In genomic region chr17:57032854-57033253, GRCm38 (mm10) we compare ENCODE assay signal across 10 mouse cellular contexts. TPM values are rescaled to one million over a fixed set of nuclear protein-coding genes. Genes with fewer than 3 reads are reported as not detected.
DNase-seq lines count a peak whose midpoint lies in the region; ATAC-seq and TF ChIP-seq lines count a peak whose summit lies in the region.
"Had no signal": no experiment of that assay in that cellular context is flagged by ENCODE, and none has a peak within 500 bp of the region (broad histone marks: within the 10 kb centered on the region; RNA-seq: fewer than 3 reads in every experiment).

No protein-coding gene starts in this region.

- peak overlapping the region; percentile 90 for H3K27ac ChIP-seq in gastrocnemius, adult 2 months
- no peak overlapping the region for H3K27ac ChIP-seq in embryonic facial prominence, embryonic 11.5 days (replicated peaks; ENCODE audit: low read depth, low read length)
- H3K27ac ChIP-seq in liver, embryonic 13.5 days = peak overlapping the region; percentile 89; the same call in 1 of the 2 replicates

- intact Hi-C loops in gastrocnemius, adult 2 months (cut with DNase I) = loop anchor here (2.0 kb wide), 1 partner anchor 26 kb away; the partner anchor contains the start of genes Crb3 and Slc25a23
- intact Hi-C loops in gastrocnemius, postnatal 14 days (cut with DNase I; ENCODE audit: low total_unique reads) = no loop called here

- peaks cover 2% of the 10 kb centered on the region for H3K36me3 ChIP-seq in embryonic facial prominence, embryonic 11.5 days (replicated peaks; ENCODE audit: control insufficient read depth, insufficient read depth, low read depth, low read length)
- H3K36me3 ChIP-seq in liver, embryonic 13.5 days = peaks cover 14% of the 10 kb centered on the region

- H3K4me2 ChIP-seq in embryonic facial prominence, embryonic 11.5 days (ENCODE audit: low read depth, low read length) = peak overlapping the region; percentile 25; the same call in 1 of the 2 replicates
- peak overlapping the region; percentile 94 for H3K4me2 ChIP-seq in liver, embryonic 13.5 days

- no peak for TF ChIP-seq CTCF in gastrocnemius, adult 2 months (IDR thresholded peaks at IDR 0.05)

- no peaks in the 10 kb centered on the region for H3K9me3 ChIP-seq in embryonic facial prominence, embryonic 11.5 days (replicated peaks; ENCODE audit: control insufficient read depth, low read length)
- H3K9me3 ChIP-seq in liver, embryonic 13.5 days (replicated peaks) = no peaks in the 10 kb centered on the region

- DNase-seq in gastrocnemius, adult 2 months = no peak
- no peak for DNase-seq in gastrocnemius, postnatal 14 days
- peak; percentile 62 for DNase-seq in A20 (ENCODE audit: low read depth, low spot score)
- DNase-seq in embryonic facial prominence, embryonic 11.5 days (ENCODE audit: low spot score) = no peak
- DNase-seq in liver, embryonic 13.5 days = no peak
- DNase-seq in frontal cortex, adult 2 months (ENCODE audit: extremely low spot score in 1 of 2, low spot score in 1 of 2) = no peak
- DNase-seq in urinary bladder, postnatal 4 days (ENCODE audit: low spot score in 2 of 2) = no peak
- DNase-seq in kidney, postnatal 10 days = no peak

- H3K27me3 ChIP-seq in embryonic facial prominence, embryonic 11.5 days (ENCODE audit: control insufficient read depth, insufficient read depth, low read length) = no peaks in the 10 kb centered on the region
- peaks cover 4% of the 10 kb centered on the region; the same call in 1 of the 2 replicates for H3K27me3 ChIP-seq in liver, embryonic 13.5 days

- no peaks in the 10 kb centered on the region for H3K4me1 ChIP-seq in embryonic facial prominence, embryonic 11.5 days (ENCODE audit: control insufficient read depth, insufficient read depth, low read length)
- peaks cover 36% of the 10 kb centered on the region for H3K4me1 ChIP-seq in liver, embryonic 13.5 days (replicated peaks)

- no peak for ATAC-seq in embryonic facial prominence, embryonic 11.5 days (replicated peaks; ENCODE audit: insufficient number of reproducible peaks, low FRiP score, low TSS enrichment, low read depth)
- ATAC-seq in liver, embryonic 13.5 days (ENCODE audit: low read depth) = no peak

- H3K9ac ChIP-seq in embryonic facial prominence, embryonic 11.5 days (replicated peaks; ENCODE audit: low read length) = no peak overlapping the region
- peak overlapping the region; percentile 82 for H3K9ac ChIP-seq in liver, embryonic 13.5 days

- H3K4me3 ChIP-seq in gastrocnemius, adult 2 months = no peak overlapping the region
- H3K4me3 ChIP-seq in embryonic facial prominence, embryonic 11.5 days (ENCODE audit: low read depth, low read length) = no peak overlapping the region
- peak overlapping the region; percentile 65 for H3K4me3 ChIP-seq in liver, embryonic 13.5 days (replicated peaks)

- 87% methylated on average over 4 of the region's 4 CpGs for WGBS in embryonic facial prominence, embryonic 11.5 days
- 70% methylated on average over 4 of the region's 4 CpGs for WGBS in liver, embryonic 13.5 days (ENCODE audit: insufficient replicate concordance)

RNA-seq across cellular contexts. Expression of gene Khsrp, which starts 1.5 kb away (rescaled TPM):
- 10 to 100 TPM; 26.6 to 30.5 TPM for total RNA-seq in gastrocnemius, adult 2 months (2021)
- total RNA-seq in gastrocnemius, postnatal 14 days (2021) = 10 to 100 TPM; 31.9 to 36.4 TPM
- 38.7 and 40.0 TPM in 2 replicates for polyA plus RNA-seq in embryonic facial prominence, embryonic 11.5 days (2014; fragmentation: Nextera tagmentation; extraction: Ambion mirVana)
- 26.2 and 27.8 TPM in 2 replicates for polyA plus RNA-seq in liver, embryonic 13.5 days (2015; fragmentation: Nextera tagmentation; extraction: Ambion mirVana)
- 62.6 and 64.9 TPM in 2 replicates for polyA plus RNA-seq in frontal cortex, adult 2 months (2012; rRNA removed)

RNA-seq across cellular contexts. Expression of gene Slc25a41, which starts 8.6 kb away (rescaled TPM):
- not detected for total RNA-seq in gastrocnemius, adult 2 months (2021)
- not detected for total RNA-seq in gastrocnemius, postnatal 14 days (2021)
- not detected in 2 replicates for polyA plus RNA-seq in embryonic facial prominence, embryonic 11.5 days (2014; fragmentation: Nextera tagmentation; extraction: Ambion mirVana)
- polyA plus RNA-seq in liver, embryonic 13.5 days (2015; fragmentation: Nextera tagmentation; extraction: Ambion mirVana) = not detected in 2 replicates
- polyA plus RNA-seq in frontal cortex, adult 2 months (2012; rRNA removed) = 0.57 and 0.66 TPM in 2 replicates
- total RNA-seq: layer of hippocampus, postnatal 10 days; neutrophil, adult 5-6 weeks had no signal

RNA-seq across cellular contexts. Expression of gene Gm17949, which starts 21.6 kb away (rescaled TPM):
- not detected for total RNA-seq in gastrocnemius, adult 2 months (2021)
- not detected for total RNA-seq in gastrocnemius, postnatal 14 days (2021)
- 0.18 TPM in 1 of 2 replicates, not detected in the other for polyA plus RNA-seq in embryonic facial prominence, embryonic 11.5 days (2014; fragmentation: Nextera tagmentation; extraction: Ambion mirVana)
- polyA plus RNA-seq in liver, embryonic 13.5 days (2015; fragmentation: Nextera tagmentation; extraction: Ambion mirVana) = 0.20 and 0.21 TPM in 2 replicates
- polyA plus RNA-seq in frontal cortex, adult 2 months (2012; rRNA removed) = 0.08 TPM in 1 of 2 replicates, not detected in the other
- total RNA-seq: neutrophil, adult 5-6 weeks had no signal

RNA-seq across cellular contexts. Expression of gene Gtf2f1, which starts 21.8 kb away (rescaled TPM):
- 10 to 100 TPM; 15.4 to 17.9 TPM for total RNA-seq in gastrocnemius, adult 2 months (2021)
- 10 to 100 TPM; 20.6 to 23.6 TPM for total RNA-seq in gastrocnemius, postnatal 14 days (2021)
- 70.1 and 71.1 TPM in 2 replicates for polyA plus RNA-seq in embryonic facial prominence, embryonic 11.5 days (2014; fragmentation: Nextera tagmentation; extraction: Ambion mirVana)
- 64.4 and 73.9 TPM in 2 replicates for polyA plus RNA-seq in liver, embryonic 13.5 days (2015; fragmentation: Nextera tagmentation; extraction: Ambion mirVana)
- polyA plus RNA-seq in frontal cortex, adult 2 months (2012; rRNA removed) = 74.7 and 86.4 TPM in 2 replicates

RNA-seq across cellular contexts. Expression of gene Crb3, which starts 26.1 kb away (rescaled TPM):
- not detected for total RNA-seq in gastrocnemius, adult 2 months (2021)
- under 1 TPM; 0.53 to 0.68 TPM for total RNA-seq in gastrocnemius, postnatal 14 days (2021)
- 5.1 and 5.3 TPM in 2 replicates for polyA plus RNA-seq in embryonic facial prominence, embryonic 11.5 days (2014; fragmentation: Nextera tagmentation; extraction: Ambion mirVana)
- 2.9 and 3.1 TPM in 2 replicates for polyA plus RNA-seq in liver, embryonic 13.5 days (2015; fragmentation: Nextera tagmentation; extraction: Ambion mirVana)
- 1.0 and 1.7 TPM in 2 replicates for polyA plus RNA-seq in frontal cortex, adult 2 months (2012; rRNA removed)
